Comparison of ENCODE assay signal across 25 mouse cellular contexts in genomic region chr1:160576124-160576523, GRCm38 (mm10).
"Had no signal": no experiment of that assay in that cellular context is flagged by ENCODE, and none has a peak within 500 bp of the region (broad histone marks: within the 10 kb centered on the region; RNA-seq: fewer than 3 reads in every experiment).

No protein-coding gene starts in this region.

- DNase-seq: cerebellum, adult 9-10 months; cerebellum, adult 9-11 months; cerebellum, postnatal 10 days; cerebellum, postnatal 14 days; cerebellum, postnatal 25 days; cerebellum, postnatal 36 days; embryo, embryonic 11 days; forebrain, postnatal 0 days; gastrocnemius, adult 2 months; gastrocnemius, postnatal 10 days; gastrocnemius, postnatal 14 days; gastrocnemius, postnatal 25 days; gastrocnemius, postnatal 36 days; heart, adult 11 months; heart, adult 18-20 months; heart, adult 2 months had no signal

- H3K27me3 ChIP-seq: embryonic facial prominence, embryonic 12.5 days; embryonic facial prominence, embryonic 13.5 days; embryonic facial prominence, embryonic 15.5 days; forebrain, embryonic 12.5 days; forebrain, embryonic 13.5 days; forebrain, embryonic 15.5 days had no signal

- H3K4me1 ChIP-seq: embryonic facial prominence, embryonic 12.5 days; embryonic facial prominence, embryonic 13.5 days; embryonic facial prominence, embryonic 15.5 days; forebrain, embryonic 15.5 days had no signal

- H3K9ac ChIP-seq: embryonic facial prominence, embryonic 12.5 days; embryonic facial prominence, embryonic 13.5 days; embryonic facial prominence, embryonic 15.5 days; forebrain, embryonic 12.5 days; forebrain, embryonic 13.5 days; forebrain, embryonic 15.5 days; forebrain, postnatal 0 days had no signal

- H3K36me3 ChIP-seq: embryonic facial prominence, embryonic 10.5 days; embryonic facial prominence, embryonic 12.5 days; embryonic facial prominence, embryonic 13.5 days; embryonic facial prominence, embryonic 15.5 days; forebrain, embryonic 10.5 days; forebrain, embryonic 12.5 days; forebrain, embryonic 15.5 days had no signal

- H3K4me3 ChIP-seq: embryonic facial prominence, embryonic 10.5 days; embryonic facial prominence, embryonic 12.5 days; embryonic facial prominence, embryonic 13.5 days; embryonic facial prominence, embryonic 15.5 days; erythroblast, embryonic 14.5 days; forebrain, embryonic 10.5 days; forebrain, embryonic 12.5 days; forebrain, embryonic 13.5 days; forebrain, embryonic 15.5 days; gastrocnemius, adult 2 months; heart, adult 2 months had no signal

- H3K9me3 ChIP-seq: embryonic facial prominence, embryonic 10.5 days; embryonic facial prominence, embryonic 12.5 days; embryonic facial prominence, embryonic 13.5 days; embryonic facial prominence, embryonic 15.5 days; forebrain, embryonic 10.5 days; forebrain, embryonic 12.5 days; forebrain, embryonic 13.5 days; forebrain, embryonic 15.5 days had no signal

- H3K27ac ChIP-seq: embryonic facial prominence, embryonic 10.5 days; embryonic facial prominence, embryonic 12.5 days; embryonic facial prominence, embryonic 13.5 days; embryonic facial prominence, embryonic 15.5 days; forebrain, embryonic 10.5 days; forebrain, embryonic 12.5 days; forebrain, embryonic 13.5 days; forebrain, embryonic 15.5 days; gastrocnemius, adult 2 months; heart, adult 2 months had no signal
